Mouse (Mus musculus): ENCODE measurements around the gene Olfr9. TPM values are rescaled to one million over a fixed set of nuclear protein-coding genes. Genes with fewer than 3 reads are reported as not detected.
A peak's percentile ranks its signal among the peaks of the same experiment; 100 is the strongest.
"Not testable (repeated sequence)": the region's sequence is repeated elsewhere in the genome, so short reads cannot be mapped to it uniquely, and the experiment has no call there.

Gene Olfr9
- polyA plus RNA-seq, 1 experiment from 2014 or later: not detected

DNA sequence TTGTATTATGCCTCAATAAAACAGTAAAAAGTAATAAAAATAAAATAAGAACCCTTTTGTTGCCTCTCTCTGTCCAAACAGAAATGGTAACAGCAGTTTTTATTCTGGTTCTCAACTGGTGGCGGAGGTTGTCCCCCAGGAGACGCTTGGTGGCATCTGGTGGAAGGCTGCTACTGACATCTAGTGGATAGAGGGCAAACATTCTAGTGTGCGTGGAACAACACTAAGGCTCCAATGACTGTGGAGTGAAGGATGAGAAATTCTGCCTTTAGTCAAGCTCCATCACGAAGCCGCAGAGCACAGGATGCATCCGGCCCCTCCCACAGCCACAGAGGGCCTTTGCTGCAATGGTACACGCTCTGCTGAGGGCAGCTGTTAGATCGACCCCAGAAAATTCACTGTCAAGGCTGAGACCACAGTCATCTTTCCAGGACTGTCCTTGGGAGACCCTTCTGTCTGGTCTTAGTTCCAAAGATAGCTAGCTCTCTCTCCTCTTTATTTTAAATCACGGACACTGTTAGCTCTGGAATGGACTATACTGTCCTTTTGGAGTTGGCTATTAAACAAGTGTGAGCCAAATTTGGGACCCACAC lies 11.6 kb upstream of the Olfr9 start:
- no peaks in the 10 kb centered on the region for H3K27me3 ChIP-seq (ENCODE audit: insufficient read depth, low read length)
- H3K36me3 ChIP-seq (ENCODE audit: insufficient read depth): no peaks in the 10 kb centered on the region
- DNase-seq (peak; percentile 83), ATAC-seq (ENCODE audit: insufficient read depth) (peak; percentile 74)
- H3K9ac ChIP-seq: no peak overlapping the region
- peak; percentile 84 for TF ChIP-seq CTCF (IDR thresholded peaks at IDR 0.05; ENCODE audit: low read depth)
- H3K4me1 ChIP-seq (ENCODE audit: insufficient read depth): no peaks in the 10 kb centered on the region
- 19% methylated on average over 9 of the region's 9 CpGs for WGBS
- H3K4me3 ChIP-seq (ENCODE audit: low read depth, low read length): no peak overlapping the region
- H3K27ac ChIP-seq (ENCODE audit: low read depth): no peak overlapping the region
- H3K9me3 ChIP-seq (ENCODE audit: low read depth, low read length): no peaks in the 10 kb centered on the region
- H3K4me2 ChIP-seq: no peak overlapping the region

DNA sequence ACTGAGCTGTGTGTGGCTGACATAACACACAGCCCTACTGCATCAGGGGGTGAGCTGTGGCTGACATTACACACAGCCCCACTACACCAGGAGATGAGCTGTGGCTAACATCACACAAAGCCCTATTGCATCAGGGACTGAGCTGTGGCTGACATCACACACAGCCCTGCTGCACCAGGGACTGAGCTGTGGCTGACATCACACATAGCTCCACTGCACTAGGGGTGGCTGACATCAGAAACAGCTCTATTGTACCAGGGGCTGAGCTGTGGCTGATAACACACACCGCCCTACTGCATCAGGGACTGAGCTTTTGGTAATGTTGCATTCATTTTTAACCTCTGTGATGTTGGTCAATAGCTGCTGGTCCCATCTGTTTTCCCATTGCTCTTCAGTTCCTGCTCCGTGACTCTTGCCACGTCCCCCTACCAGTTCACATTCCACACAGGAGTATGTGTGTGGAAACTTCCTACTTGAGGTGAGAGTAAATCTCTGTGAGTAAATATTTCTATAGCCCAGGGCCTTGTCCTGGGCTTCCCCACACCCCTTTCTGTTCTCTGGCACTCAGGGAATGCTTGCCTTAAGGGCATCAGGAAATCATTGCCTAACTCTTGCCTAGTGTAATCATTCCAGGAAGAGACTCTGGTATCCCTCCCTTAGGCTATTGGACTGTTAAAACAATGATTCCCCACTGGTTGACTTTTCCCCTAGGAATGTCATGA lies 8.4 kb upstream of the Olfr9 start:
- no peaks in the 10 kb centered on the region for H3K36me3 ChIP-seq (ENCODE audit: insufficient read depth)
- H3K9ac ChIP-seq: no peak overlapping the region
- no peak for TF ChIP-seq CTCF (IDR thresholded peaks at IDR 0.05; ENCODE audit: low read depth)
- H3K27ac ChIP-seq (ENCODE audit: low read depth): no peak overlapping the region
- no peaks in the 10 kb centered on the region for H3K27me3 ChIP-seq (ENCODE audit: insufficient read depth, low read length)
- H3K9me3 ChIP-seq (ENCODE audit: low read depth, low read length): no peaks in the 10 kb centered on the region
- 47% methylated on average over 3 of the region's 3 CpGs for WGBS
- H3K4me1 ChIP-seq (ENCODE audit: insufficient read depth): no peaks in the 10 kb centered on the region
- no peak overlapping the region for H3K4me3 ChIP-seq (ENCODE audit: low read depth, low read length)
- no peak overlapping the region for H3K4me2 ChIP-seq
- DNase-seq (peak; percentile 13), ATAC-seq (ENCODE audit: insufficient read depth) (peak; percentile 64)

DNA sequence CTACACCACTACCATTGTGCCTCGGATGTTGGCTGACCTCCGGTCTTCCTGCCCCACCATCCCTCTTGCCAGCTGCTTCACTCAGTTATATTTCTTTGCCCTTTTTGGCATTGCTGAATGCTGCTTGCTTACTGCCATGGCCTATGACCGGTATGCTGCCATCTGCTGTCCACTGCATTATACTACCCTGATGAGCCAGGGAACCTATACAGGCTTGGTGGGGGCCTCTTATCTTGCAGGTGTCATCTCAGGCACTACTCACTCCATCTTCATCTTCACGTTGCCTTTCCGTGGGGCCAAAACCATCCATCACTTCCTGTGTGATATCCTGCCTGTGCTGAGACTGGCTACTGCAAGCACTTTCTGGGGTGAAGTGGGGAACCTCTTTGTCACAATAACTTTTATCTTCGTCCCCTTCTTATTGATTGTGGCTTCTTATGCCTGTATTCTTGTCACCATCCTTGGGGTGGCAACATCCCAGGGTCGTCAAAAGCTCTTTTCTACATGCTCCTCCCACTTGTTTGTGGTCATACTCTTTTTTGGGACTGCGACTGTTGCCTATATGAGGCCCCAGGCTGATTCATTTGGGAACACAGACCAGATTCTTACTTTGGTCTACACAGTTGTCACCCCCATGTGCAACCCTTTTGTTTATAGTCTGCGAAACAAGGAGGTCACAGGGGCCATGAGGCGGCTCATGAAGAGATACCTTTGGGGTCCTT lies 1.1 kb downstream of the Olfr9 start:
- 54% methylated on average over 7 of the region's 10 CpGs for WGBS
- H3K27me3 ChIP-seq (ENCODE audit: insufficient read depth, low read length); DNase-seq; H3K9ac ChIP-seq; H3K36me3 ChIP-seq (ENCODE audit: insufficient read depth); H3K4me2 ChIP-seq; H3K4me1 ChIP-seq (ENCODE audit: insufficient read depth); H3K27ac ChIP-seq (ENCODE audit: low read depth); H3K9me3 ChIP-seq (ENCODE audit: low read depth, low read length); H3K4me3 ChIP-seq (ENCODE audit: low read depth, low read length): not testable (repeated sequence)
- peak; percentile 65; the same call in 1 of the 2 replicates for ATAC-seq (ENCODE audit: insufficient read depth)

DNA sequence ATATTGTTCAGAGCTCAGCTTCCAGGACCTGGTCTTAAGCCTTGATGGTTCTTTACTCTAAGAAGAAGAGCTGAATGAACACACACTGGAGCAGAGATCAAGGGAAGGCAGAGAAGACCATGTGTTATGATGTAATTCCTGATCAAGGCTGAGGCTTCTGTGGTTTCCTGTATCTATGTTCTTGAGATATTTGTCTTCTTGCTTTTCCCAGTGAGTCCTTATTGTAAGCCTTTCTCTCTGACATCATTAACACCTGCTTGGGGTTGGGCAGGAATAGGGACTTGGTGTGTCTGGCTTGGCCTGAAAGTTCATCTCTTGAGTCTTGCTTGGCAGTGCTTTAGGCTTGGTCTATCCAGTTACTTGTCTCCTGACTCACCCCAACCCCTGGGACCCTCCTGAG lies 1.8 kb downstream of the Olfr9 start:
- H3K4me1 ChIP-seq (ENCODE audit: insufficient read depth): no peaks in the 10 kb centered on the region
- DNase-seq: no peak
- no peaks in the 10 kb centered on the region for H3K36me3 ChIP-seq (ENCODE audit: insufficient read depth)
- H3K9me3 ChIP-seq (ENCODE audit: low read depth, low read length): no peaks in the 10 kb centered on the region
- no peak overlapping the region for H3K4me2 ChIP-seq
- ATAC-seq (ENCODE audit: insufficient read depth): no peak
- no peak overlapping the region for H3K9ac ChIP-seq
- TF ChIP-seq CTCF (IDR thresholded peaks at IDR 0.05; ENCODE audit: low read depth): no peak
- H3K27ac ChIP-seq (ENCODE audit: low read depth): no peak overlapping the region
- no peak overlapping the region for H3K4me3 ChIP-seq (ENCODE audit: low read depth, low read length)
- no peaks in the 10 kb centered on the region for H3K27me3 ChIP-seq (ENCODE audit: insufficient read depth, low read length)

DNA sequence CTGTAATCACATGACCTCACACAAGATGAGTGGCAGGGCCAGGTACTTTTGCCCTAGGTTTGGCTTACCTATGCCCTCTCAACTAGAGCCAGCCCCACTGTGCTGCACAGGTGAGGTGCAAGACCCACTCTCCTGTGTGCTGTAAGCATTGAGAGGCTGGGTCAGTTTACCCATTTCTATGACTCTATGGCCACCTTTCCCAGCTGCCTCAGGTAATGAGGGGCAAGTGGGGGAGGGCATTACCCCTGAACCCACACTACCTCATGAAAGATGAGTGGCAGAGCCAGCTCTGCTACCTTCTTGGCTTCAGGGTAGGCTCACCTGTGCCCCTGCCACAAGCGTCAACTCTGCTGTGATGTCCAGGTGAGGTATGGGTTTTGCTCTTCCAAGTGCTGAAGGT lies 6.6 kb downstream of the Olfr9 start:
- H3K36me3 ChIP-seq (ENCODE audit: insufficient read depth): no peaks in the 10 kb centered on the region
- no peak overlapping the region for H3K4me3 ChIP-seq (ENCODE audit: low read depth, low read length)
- no peak overlapping the region for H3K4me2 ChIP-seq
- no peaks in the 10 kb centered on the region for H3K9me3 ChIP-seq (ENCODE audit: low read depth, low read length)
- no peaks in the 10 kb centered on the region for H3K27me3 ChIP-seq (ENCODE audit: insufficient read depth, low read length)
- ATAC-seq (ENCODE audit: insufficient read depth): no peak
- H3K4me1 ChIP-seq (ENCODE audit: insufficient read depth): no peaks in the 10 kb centered on the region
- H3K27ac ChIP-seq (ENCODE audit: low read depth): no peak overlapping the region
- no peak for DNase-seq
- no peak overlapping the region for H3K9ac ChIP-seq
- 95% methylated on average over 1 of the region's 1 CpGs for WGBS
- no peak for TF ChIP-seq CTCF (IDR thresholded peaks at IDR 0.05; ENCODE audit: low read depth)

DNA sequence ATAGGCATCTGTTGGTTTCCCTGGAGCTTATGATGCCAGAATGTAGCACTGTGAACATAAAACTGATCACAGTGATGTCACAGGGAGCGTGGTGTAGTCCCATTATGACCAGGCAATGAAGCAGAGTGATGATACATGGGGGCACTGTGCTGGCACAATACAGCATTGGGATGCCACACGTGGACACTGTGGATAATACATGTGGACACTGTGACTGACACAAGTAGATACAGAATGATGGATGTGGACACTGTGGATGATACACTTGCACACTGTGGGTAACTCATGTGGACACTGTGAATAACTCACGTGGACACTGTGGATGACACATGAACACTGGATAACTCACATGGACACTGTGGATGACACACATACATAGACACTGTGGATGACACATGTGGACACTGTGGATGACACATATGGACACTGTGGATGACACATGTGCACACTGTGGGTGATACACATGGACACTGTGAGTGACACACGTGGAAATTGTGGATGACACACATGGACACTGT lies 7.4 kb downstream of the Olfr9 start:
- no peaks in the 10 kb centered on the region for H3K4me1 ChIP-seq (ENCODE audit: insufficient read depth)
- H3K27me3 ChIP-seq (ENCODE audit: insufficient read depth, low read length): no peaks in the 10 kb centered on the region
- H3K27ac ChIP-seq (ENCODE audit: low read depth): no peak overlapping the region
- no peak overlapping the region for H3K4me3 ChIP-seq (ENCODE audit: low read depth, low read length)
- DNase-seq: no peak
- ATAC-seq (ENCODE audit: insufficient read depth): no peak
- H3K36me3 ChIP-seq (ENCODE audit: insufficient read depth): no peaks in the 10 kb centered on the region
- no peaks in the 10 kb centered on the region for H3K9me3 ChIP-seq (ENCODE audit: low read depth, low read length)
- WGBS: 69% methylated on average over 4 of the region's 4 CpGs
- no peak for TF ChIP-seq CTCF (IDR thresholded peaks at IDR 0.05; ENCODE audit: low read depth)
- H3K9ac ChIP-seq: no peak overlapping the region
- no peak overlapping the region for H3K4me2 ChIP-seq
